Mouse (Mus musculus) spleen, adult 2 months (tissue): ENCODE measurements around the gene Impg1.

Source experiments
- CTCF ChIP-seq: fragments of 200-500 bp; IDR thresholded peaks from 2 replicates; pipeline ENCODE4 v1.5.1; 2011; ENCODE audit warnings: mild to moderate bottlenecking, inconsistent platforms; ENCODE audit not compliant: insufficient read depth, insufficient read length, insufficient replicate concordance; ENCODE audit errors: extremely low read depth
- POLR2A ChIP-seq: fragments of 200-500 bp; IDR thresholded peaks from 2 replicates; pipeline ENCODE4 v1.6.1; 2011; ENCODE audit warnings: low read depth, low read length, inconsistent platforms

- TF ChIP-seq POLR2A, result no peak
- TF ChIP-seq CTCF, result no peak
Measured at GRCm38 (mm10) chr9:80450467-80451261, 14.6 kb downstream of the Impg1 start.
